Mouse (Mus musculus) MEL-GATA-1-ER (cell line): ENCODE results near the gene Sgca.

Experiments used
- DNase-seq: peaks from one replicate; pipeline ENCODE4 v3.0.0-alpha.2; 2012; ENCODE audit warnings: low read depth; ENCODE audit errors: extremely low read depth

Sgca gene

DNA sequence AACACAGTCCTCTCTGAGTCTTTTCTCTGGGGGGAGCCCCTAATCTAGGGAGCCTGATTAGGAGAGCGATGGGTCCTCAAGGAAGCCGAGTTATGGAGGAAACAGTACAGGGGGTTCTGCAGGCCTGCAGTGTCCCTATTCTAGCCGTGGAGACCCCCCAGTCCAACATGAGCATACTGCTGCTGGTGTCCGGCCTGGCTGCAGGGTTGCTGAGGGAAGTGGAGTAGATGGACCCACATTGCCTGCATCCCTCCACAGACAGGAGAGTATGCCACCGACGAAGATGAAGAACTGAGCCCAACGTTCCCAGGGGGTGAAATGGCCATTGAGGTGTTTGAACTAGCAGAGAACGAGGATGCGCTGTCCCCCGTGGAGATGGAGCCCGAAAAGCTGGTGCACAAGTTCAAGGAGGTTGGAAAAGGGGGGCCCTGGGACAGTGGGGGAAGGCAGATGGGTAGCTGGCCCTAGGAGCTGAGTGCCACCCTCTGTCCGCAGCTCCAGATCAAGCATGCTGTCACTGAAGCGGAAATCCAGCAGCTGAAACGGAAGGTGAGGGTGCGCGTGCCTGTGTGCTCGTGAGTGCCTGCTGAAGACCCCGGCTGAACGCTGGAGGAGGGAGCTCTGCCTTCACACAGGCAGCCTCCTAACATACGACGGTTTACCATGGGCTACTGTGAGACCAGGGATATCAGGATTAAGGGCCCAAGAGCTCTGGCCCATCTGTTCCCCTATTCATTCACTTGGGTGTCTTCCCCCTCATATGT lies 25.6 kb upstream of the Sgca start:
- no peak for DNase-seq

- DNase-seq, result no peak
These were observed 24.9 kb upstream of the Sgca start for GRCm38 (mm10) chr11:95001058-95001457.

DNA sequence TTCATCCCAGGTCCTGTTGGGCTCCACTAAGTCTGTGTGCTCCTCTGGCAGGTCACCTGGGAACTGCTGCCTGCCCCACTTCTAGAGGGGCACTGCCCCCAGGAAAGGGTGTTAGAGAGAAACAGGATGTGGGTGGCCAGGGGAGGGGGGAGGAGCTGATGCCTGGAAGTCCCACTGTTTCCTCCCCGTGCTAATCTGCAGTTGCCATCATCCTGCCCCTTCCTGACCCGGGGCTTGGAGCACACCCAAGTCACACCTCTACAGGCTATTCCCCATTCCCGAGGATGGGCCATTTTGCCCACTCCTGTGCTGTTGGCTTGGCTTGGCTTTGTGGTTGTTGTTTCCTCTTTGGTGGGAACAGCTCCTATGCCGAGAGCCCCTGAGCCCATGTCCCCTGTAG lies 24.4 kb upstream of the Sgca start:
- DNase-seq, result peak; percentile 68

DNA sequence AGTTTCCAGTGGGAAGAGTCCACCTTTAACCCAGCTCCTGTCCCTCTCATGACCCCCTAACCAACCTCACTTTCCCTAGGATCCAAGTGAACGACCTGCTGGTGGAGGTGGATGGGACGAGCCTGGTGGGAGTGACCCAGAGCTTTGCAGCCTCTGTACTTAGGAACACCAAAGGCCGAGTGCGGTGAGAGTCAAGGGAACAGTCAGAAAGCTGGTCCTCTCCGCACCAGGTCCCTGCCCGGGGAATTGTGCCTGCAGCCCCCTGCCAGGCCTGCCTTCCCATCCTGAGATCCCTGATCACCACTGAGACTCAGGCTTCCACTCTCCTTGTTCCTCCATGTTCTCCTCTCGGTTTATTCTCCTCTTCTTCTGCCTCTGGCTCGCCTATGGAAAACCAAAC lies 24.0 kb upstream of the Sgca start:
- no peak for DNase-seq

DNA sequence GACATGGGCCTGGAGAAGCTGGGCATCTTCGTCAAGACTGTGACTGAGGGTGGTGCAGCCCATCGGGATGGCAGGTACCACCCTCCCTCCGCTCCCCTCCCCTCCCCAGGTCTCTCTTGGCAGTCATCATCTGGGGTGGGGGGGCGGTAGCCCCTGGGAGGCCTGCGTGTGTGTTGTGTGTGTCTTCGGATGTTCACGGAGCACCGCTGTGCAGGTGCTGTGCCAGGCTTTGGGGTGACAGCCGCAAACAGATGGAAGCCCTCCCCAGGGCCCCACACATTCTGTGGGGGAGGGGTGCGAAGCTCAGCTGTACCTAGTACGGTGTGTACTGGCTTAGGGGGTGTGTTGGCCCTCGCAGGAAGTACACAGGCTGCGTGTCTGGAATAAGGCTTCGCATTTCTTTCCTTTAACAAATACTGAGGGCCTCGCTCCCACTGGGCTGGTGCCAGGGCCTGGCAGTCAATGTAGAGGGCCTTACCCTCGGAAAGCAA lies 22.0 kb upstream of the Sgca start:
- no peak for DNase-seq

DNA sequence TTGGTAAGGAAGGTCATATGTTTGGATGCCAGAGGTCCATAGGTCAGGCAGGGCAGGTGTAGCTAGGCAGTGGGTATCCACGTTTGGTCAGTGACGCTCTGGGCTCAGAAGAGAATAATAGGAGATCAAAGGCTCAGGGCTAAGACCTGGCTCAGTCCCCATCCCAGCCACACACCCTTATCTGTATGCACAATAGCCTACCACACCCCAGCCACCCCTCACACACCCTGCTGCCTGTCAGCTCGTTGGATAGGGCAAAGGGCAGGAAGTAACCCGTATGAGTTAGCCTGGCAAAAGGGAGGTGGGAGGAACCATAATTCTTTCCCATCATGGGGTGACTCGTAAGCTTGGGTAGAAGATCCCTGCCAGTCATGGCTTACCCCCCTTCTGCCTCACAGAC lies 21.5 kb upstream of the Sgca start:
- peak; percentile 86 for DNase-seq

DNA sequence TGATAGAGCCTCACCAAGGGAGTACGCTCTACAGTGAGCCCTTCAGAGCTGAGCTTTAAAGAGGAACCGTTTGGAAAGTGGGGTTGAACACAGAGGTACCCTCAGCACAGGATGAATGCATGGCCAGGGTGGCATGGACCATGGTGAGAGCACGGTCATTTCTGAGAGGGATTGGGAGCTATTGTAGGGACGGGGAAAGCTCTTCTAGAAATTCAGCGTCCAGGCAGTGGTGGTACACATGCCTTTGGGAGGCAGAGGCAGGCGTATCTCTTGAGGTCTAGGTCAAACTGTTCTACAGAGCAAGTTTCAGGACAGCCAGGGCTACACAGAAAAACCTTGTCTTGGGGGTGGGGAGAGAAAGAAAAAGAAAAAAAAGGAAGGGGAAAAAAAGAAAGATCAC lies 20.9 kb upstream of the Sgca start:
- DNase-seq, result no peak

DNA sequence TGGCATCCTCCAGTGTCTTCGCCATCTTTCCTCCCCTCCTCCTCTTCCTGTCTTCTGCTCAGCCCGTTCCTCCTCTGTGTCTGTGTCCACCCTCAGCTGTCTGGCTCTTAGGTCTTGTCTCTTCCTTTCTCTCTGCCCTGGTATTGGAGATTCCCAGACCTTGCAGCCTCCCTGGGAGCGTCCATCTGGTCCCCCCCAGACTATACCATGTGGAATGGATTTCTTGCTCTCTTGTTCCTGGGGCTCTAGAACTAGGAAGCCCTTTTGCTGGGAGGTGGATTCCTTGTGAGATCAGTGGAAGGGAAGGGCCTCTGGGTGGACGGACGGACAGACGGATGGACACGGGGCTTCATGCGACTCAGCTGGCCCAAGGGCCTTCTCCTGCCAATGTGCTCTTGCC lies 20.0 kb upstream of the Sgca start:
- no peak for DNase-seq

DNA sequence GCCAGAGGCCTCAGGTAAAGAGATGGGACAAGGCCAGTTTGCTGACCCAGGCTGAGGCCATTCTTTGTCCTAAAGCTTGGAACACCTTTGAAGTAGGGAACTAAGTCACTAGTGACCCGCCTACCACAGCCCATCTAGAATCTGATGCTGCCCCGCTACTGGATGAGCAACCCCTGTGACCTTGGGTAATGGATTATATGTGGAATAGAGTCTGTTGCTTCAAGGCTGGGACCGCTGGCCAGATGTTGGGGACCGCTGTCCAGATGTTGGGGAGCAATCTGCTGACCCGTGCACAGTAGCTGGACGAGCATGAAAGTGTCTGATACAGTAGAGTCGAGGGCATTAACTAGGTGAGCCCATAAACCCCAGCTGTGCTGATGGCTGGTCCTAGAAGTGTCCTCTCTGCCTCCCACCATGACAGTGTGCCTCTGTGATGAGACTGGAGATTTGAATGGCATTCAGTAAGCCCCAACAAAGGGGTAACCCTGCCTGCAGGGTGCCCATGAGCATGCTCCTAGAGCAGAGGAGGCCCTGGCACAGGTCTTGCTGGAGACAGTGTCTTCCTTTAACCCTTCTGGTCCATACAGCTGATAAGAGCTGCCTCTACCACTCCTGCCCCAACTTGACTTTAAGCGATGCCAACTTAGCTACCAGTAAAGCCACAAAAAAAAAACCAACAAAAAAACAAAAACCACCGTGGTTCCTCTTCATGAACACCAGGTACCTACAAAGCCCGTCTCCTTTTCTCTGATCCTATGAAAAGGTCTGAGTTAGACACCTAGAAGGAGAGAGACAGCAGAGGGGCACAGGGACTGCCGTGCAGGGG lies 19.0 kb upstream of the Sgca start:
- no peak for DNase-seq

GRCm38 (mm10) chr11:94994208-94994814 lies 18.2 kb upstream of the Sgca start:
- DNase-seq, result no peak

GRCm38 (mm10) chr11:94992754-94993606 lies 16.9 kb upstream of the Sgca start:
- DNase-seq, result peak; percentile 71

DNA sequence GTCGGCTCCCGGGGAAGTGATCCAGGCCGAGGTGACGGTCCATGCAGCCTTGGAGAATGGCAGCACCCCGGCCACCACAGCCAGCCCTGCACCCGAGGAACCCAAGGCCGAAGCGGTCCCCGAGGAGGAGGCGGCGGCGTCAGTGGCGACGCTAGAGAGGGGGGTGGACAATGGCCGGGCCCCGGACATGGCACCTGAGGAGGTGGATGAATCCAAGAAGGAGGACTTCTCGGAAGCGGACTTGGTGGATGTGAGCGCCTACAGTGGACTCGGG lies 16.3 kb upstream of the Sgca start:
- no peak for DNase-seq

DNA sequence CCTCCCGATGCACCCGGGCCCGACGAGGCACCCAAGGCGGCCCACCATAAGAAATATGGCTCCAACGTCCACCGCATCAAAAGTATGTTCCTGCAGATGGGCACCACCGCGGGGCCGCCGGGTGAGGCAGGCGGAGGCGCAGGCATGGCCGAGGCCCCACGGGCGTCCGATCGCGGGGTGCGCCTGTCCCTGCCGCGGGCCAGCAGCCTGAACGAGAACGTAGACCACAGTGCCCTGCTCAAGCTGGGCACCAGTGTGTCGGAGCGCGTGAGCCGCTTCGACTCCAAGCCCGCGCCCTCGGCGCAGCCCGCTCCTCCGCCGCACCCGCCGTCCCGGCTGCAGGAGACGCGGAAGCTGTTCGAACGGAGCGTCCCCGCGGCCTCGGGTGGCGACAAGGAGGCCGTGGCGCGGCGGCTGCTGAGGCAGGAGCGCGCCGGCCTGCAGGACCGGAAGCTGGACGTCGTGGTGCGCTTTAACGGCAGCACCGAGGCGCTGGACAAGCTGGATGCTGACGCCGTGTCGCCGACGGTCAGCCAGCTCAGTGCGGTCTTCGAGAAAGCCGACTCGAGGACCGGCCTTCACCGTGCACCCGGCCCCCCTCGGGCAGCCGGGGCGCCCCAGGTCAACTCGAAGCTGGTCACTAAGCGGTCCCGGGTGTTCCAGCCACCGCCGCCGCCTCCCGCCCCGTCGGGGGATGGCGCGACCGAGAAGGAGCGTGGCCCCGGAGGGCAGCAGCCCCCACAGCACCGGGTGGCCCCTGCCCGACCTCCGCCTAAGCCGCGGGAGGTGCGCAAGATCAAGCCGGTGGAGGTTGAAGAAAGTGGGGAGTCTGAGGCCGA lies 15.7 kb upstream of the Sgca start:
- no peak for DNase-seq

DNA sequence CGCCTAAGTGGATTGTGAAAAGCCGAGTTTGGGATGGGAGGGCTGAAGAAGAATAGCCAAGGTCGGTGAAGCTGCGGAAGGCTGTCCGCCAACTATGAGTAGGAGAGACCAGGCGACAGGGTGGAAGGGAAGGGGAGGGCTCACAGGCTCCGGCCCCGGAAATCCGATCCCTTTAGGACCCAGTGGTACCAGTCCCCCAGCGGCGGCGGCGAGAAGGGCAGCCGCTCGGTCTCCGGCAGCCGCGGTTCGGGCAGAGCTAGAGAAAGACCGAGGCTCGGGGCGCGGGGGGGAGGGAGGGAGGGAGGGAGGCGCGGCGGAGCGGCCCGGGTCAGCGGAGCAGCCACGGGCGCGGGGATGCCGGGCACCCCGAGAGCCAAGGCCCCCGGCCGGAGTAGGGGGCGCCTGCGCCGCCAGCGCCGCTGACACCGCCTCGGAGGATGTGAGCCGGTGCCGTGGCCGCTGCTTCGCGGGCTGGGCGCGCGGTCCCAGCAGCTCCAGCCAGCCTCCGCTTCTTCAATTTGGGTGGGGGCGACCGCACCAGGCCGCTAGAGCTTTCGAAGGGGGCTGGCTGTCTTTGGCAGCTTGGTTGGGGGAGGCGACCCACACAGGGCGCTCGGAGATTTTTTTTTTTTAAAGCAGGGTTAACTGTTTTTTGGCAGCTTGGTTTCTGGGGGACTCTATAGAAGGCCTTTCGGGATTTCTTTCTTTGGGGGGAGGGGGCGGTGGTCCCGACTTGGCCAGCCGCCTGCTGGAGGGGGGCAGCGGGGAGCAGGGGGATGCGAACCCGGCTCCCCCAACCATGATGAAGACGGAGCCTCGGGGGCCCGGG lies 14.8 kb upstream of the Sgca start, which contains the start of gene Ppp1r9b:
Gene Ppp1r9b (plus strand): TSS at position 287 of the 829 bp plus-strand sequence.
- DNase-seq, result peak; percentile 74

- DNase-seq, result no peak
These were observed 14.1 kb upstream of the Sgca start for GRCm38 (mm10) chr11:94990102-94990748.

GRCm38 (mm10) chr11:94989562-94990017 lies 13.5 kb upstream of the Sgca start:
- DNase-seq, result peak; percentile 92

GRCm38 (mm10) chr11:94988780-94989561 lies 12.8 kb upstream of the Sgca start:
- no peak for DNase-seq

DNA sequence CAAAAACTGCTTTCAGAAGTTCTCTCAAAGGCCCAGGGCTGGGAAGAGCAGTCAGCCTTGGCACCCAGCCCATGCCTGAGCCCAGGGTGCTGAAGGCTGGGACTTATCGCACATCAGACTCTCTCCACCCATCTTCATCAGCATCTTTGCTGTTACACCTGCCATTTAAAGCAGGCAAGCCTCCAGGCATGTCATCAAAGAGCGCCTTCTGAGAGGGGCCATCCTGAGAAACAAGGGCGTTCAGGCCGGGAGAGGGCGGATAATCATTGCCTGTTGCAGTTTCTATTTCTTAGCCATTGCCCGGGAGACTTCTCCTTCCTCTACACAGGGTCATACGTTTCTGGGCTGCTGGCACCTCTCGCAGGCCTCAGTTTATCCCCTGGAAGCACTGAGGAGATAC lies 11.7 kb upstream of the Sgca start:
- DNase-seq, result no peak
